Mouse (Mus musculus) inflammation-experienced regulatory T-cells, adult 6 months (primary cell): Measurements from ENCODE around the gene Magi1. TPM values are rescaled to one million over a fixed set of nuclear protein-coding genes. Genes with fewer than 3 reads are reported as not detected.

Experiments
- polyA plus RNA-seq, 3 experiments: library from polyadenylated mRNA; unstranded; fragments of 100-300 nt; shearing (Covaris generic); gene quantifications; one replicate each; pipeline ENCODE4 v1.2.1; 2017

The Magi1 gene
- polyA plus RNA-seq, 3 experiments from 2014 or later, result 0.08 to 4.6 TPM; not detected in 1

Other genes starting within 250 kb of the Magi1 start
- 1 to 10 TPM; 3.5 to 6.0 (median 4.4) TPM for gene Slc25a26, start 216.4 kb upstream of the Magi1 start, polyA plus RNA-seq